Mouse (Mus musculus) midbrain, postnatal 0 days (tissue): ENCODE measurements at regions not wholly inside any gene's neighbourhood (a gene's known extent, or its start where the extent isn't known, plus 50 kb on each side); places are given as distances from the start of the nearest gene placed in this dataset.

Experiments
- ATAC-seq: fragments of 200-750 bp; cut with Nextera tagmentation; 2 replicates; pipeline ENCODE4 v1.8.0; 2017; ENCODE audit warnings: moderate number of reproducible peaks, mild to moderate bottlenecking, moderate TSS enrichment, moderate library complexity; ENCODE audit not compliant: low FRiP score
- DNase-seq: peaks from one replicate; pipeline ENCODE4 v3.0.0-alpha.2; 2015; ENCODE audit warnings: low spot score
- H3K27ac ChIP-seq: fragments of 300-500 bp; sonication (generic); 2 replicates; pipeline ENCODE4 v1.5.1; 2014; ENCODE audit warnings: low read depth, mild to moderate bottlenecking, low read length, mixed read lengths
- H3K27me3 ChIP-seq: fragments of 300-500 bp; sonication (generic); 2 replicates; pipeline ENCODE4 v1.6.1; 2014; ENCODE audit warnings: low read length, control low read depth, mixed read lengths; ENCODE audit not compliant: insufficient read depth
- H3K36me3 ChIP-seq: fragments of 300-500 bp; sonication (generic); 2 replicates; pipeline ENCODE4 v1.6.1; 2014; ENCODE audit warnings: low read length, control low read depth, mixed read lengths; ENCODE audit not compliant: insufficient read depth
- H3K4me1 ChIP-seq: fragments of 300-500 bp; sonication (generic); 2 replicates; pipeline ENCODE4 v1.6.1; 2014; ENCODE audit warnings: mild to moderate bottlenecking, control low read depth, antibody characterized with exemption, low read length, mixed read lengths; ENCODE audit not compliant: insufficient read depth
- H3K4me2 ChIP-seq: fragments of 300-500 bp; sonication (generic); 2 replicates; pipeline ENCODE4 v1.6.1; 2014; ENCODE audit warnings: low read depth, mild to moderate bottlenecking, low read length, mixed read lengths; ENCODE audit not compliant: poor library complexity, severe bottlenecking
- H3K4me3 ChIP-seq: fragments of 300-500 bp; sonication (generic); 2 replicates; pipeline ENCODE4 v1.5.1; 2014; ENCODE audit warnings: low read depth, mild to moderate bottlenecking, low read length, moderate library complexity
- H3K9ac ChIP-seq: fragments of 300-500 bp; sonication (generic); replicated peaks from 2 replicates; pipeline ENCODE4 v1.6.1; 2014; ENCODE audit warnings: mild to moderate bottlenecking, low read length, moderate library complexity, mixed read lengths; ENCODE audit not compliant: poor library complexity, severe bottlenecking
- H3K9me3 ChIP-seq: fragments of 300-500 bp; sonication (generic); 2 replicates; pipeline ENCODE4 v1.6.1; 2016; ENCODE audit warnings: low read length, control low read depth
- CTCF ChIP-seq: IDR thresholded peaks from 2 replicates; pipeline ENCODE4 v1.5.1; 2016; ENCODE audit warnings: antibody characterized with exemption, mild to moderate bottlenecking
- WGBS: fragments of 180-500 bp; shearing (Covaris S2); extraction: QIAGEN DNeasy Blood & Tissue Kit; methylation state at CpG from one replicate; pipeline ENCODE4 v1.1.7; 2014; 5-methylcytosine and 5-hydroxymethylcytosine counted together

DNA sequence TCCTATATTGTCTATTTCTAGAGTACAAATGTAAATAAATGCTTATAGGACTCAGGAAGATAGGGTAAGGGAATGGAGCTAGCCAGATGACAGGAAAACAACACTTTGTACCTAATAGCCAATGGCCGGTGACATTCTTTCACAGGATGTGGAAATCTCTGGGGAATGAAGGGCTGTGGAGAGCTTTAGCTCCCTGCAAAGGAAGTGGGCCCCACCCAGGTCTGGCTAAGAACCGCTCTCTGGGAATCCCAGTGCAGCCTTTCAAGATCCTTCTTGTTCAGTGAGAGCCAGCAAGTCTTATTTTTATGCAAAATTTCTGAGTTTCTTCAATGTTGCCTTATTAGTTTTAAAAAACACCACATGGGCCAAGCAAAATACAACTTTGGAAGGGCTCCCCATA, 54.7 kb upstream of the Pappa2 start:
- Histone ChIP-seq H3K9me3 (no peaks in the 10 kb centered on the region), H3K27ac (no peak overlapping the region), H3K4me2 (no peak overlapping the region), H3K27me3 (no peaks in the 10 kb centered on the region), H3K4me1 (no peaks in the 10 kb centered on the region), H3K9ac (no peak overlapping the region), H3K4me3 (no peak overlapping the region), H3K36me3 (no peaks in the 10 kb centered on the region)
- ATAC-seq (no peak), DNase-seq (no peak)
- no peak for TF ChIP-seq CTCF
- WGBS, result 79% methylated on average over 2 of the region's 2 CpGs

DNA sequence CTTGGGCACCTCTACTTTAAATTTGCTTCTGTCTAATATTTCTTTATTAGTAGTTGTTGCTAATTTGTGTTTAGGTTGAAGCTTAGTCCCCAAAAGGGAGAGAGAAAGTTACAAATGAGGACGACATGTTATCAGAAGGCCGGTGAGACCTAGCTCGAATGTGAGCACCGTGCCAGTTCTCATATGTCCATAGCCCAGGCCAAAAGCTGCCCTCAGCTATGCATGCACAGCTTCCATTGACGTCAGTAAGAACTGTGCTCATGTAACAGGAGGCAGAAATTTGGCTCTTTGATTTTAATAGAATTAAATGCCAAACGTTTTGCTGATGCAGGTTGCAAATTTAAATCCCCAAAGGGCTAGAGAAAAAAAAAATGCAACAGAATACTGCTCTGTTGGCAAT, 56.1 kb upstream of the Pappa2 start:
- H3K4me1 ChIP-seq, result no peaks in the 10 kb centered on the region
- ATAC-seq, result no peak
- H3K27ac ChIP-seq, result no peak overlapping the region
- no peaks in the 10 kb centered on the region for H3K27me3 ChIP-seq
- H3K36me3 ChIP-seq, result no peaks in the 10 kb centered on the region
- TF ChIP-seq CTCF, result no peak
- WGBS, result 68% methylated on average over 6 of the region's 6 CpGs
- H3K9me3 ChIP-seq, result no peaks in the 10 kb centered on the region
- no peak overlapping the region for H3K4me3 ChIP-seq
- H3K9ac ChIP-seq, result no peak overlapping the region
- DNase-seq, result no peak
- no peak overlapping the region for H3K4me2 ChIP-seq

- H3K9ac ChIP-seq, result no peak overlapping the region
- TF ChIP-seq CTCF, result no peak
- no peak overlapping the region for H3K4me3 ChIP-seq
- DNase-seq (no peak), ATAC-seq (no peak)
- WGBS, result 75% methylated on average over 4 of the region's 4 CpGs
- no peak overlapping the region for H3K4me2 ChIP-seq
- no peaks in the 10 kb centered on the region for H3K36me3 ChIP-seq
- no peaks in the 10 kb centered on the region for H3K4me1 ChIP-seq
- no peaks in the 10 kb centered on the region for H3K9me3 ChIP-seq
- H3K27ac ChIP-seq, result no peak overlapping the region
- no peaks in the 10 kb centered on the region for H3K27me3 ChIP-seq
These were observed 65.6 kb upstream of the Pappa2 start for GRCm38 (mm10) chr1:159045870-159046385.

DNA sequence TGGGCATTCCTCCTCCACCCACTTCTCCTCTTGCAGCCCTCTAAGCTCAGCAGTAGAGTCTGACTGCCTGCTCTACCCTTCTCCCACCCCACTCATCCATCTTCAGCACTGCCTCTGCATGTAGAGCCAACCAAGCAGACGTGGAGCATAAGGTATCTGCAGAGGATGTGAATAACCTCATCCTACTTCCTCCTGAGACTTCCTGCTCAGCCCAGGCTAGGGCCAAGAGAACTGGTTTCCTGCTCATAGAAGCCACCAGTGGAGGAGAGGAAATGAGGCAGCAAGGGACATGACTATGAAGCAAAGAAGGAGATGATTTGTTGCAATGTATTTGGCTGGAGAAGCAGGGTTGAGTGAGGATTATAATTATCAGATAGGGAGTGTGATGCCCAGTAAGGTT, 84.7 kb upstream of the Pappa2 start:
- no peaks in the 10 kb centered on the region for H3K36me3 ChIP-seq
- DNase-seq, result no peak
- no peak overlapping the region for H3K9ac ChIP-seq
- H3K4me2 ChIP-seq, result no peak overlapping the region
- WGBS, result 61% methylated on average over 1 of the region's 1 CpGs
- ATAC-seq, result no peak
- H3K27ac ChIP-seq, result no peak overlapping the region
- no peaks in the 10 kb centered on the region for H3K4me1 ChIP-seq
- H3K27me3 ChIP-seq, result no peaks in the 10 kb centered on the region
- H3K4me3 ChIP-seq, result no peak overlapping the region
- no peaks in the 10 kb centered on the region for H3K9me3 ChIP-seq
- TF ChIP-seq CTCF, result no peak

DNA sequence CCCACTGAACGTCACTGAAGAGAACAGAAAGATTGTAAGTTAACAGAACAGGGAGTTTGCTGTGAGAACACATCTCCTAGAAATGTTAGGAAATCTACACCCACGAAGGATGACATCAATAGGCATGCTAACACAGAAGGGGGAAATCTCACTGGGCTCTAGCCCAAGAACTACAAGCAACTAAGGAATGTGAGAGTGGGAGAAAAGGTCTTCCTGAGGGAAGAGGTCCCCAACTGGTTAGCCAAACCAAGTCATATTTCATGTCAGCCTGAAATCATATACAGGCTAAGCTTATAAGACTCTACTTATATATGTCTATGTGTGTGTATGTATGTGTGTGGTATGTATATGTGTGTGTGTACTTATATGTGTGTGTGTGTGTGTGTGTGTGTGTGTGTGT, 118.9 kb upstream of the Pappa2 start:
- no peak overlapping the region for H3K9ac ChIP-seq
- no peak for TF ChIP-seq CTCF

GRCm38 (mm10) chr1:159122201-159122600, 109.9 kb upstream of the Cop1 start:
- Histone ChIP-seq H3K4me1 (no peaks in the 10 kb centered on the region), H3K36me3 (no peaks in the 10 kb centered on the region), H3K9me3 (no peaks in the 10 kb centered on the region), H3K4me2 (no peak overlapping the region), H3K27me3 (no peaks in the 10 kb centered on the region), H3K9ac (no peak overlapping the region), H3K27ac (no peak overlapping the region), H3K4me3 (no peak overlapping the region)
- ATAC-seq (no peak), DNase-seq (no peak)
- WGBS, result 37% methylated on average over 3 of the region's 3 CpGs
- TF ChIP-seq CTCF, result no peak

More for the DNA sequence above, 118.9 kb upstream of the Pappa2 start:
- Histone ChIP-seq H3K27me3 (no peaks in the 10 kb centered on the region), H3K4me3 (no peak overlapping the region), H3K4me1 (no peaks in the 10 kb centered on the region), H3K27ac (no peak overlapping the region), H3K4me2 (no peak overlapping the region), H3K9me3 (no peaks in the 10 kb centered on the region), H3K36me3 (no peaks in the 10 kb centered on the region)
- no peak for ATAC-seq
- DNase-seq, result no peak
- WGBS, result 82% methylated on average over 2 of the region's 2 CpGs

- H3K4me2 ChIP-seq, result no peak overlapping the region
- TF ChIP-seq CTCF, result no peak
- no peak overlapping the region for H3K9ac ChIP-seq
- no peaks in the 10 kb centered on the region for H3K27me3 ChIP-seq
- no peaks in the 10 kb centered on the region for H3K36me3 ChIP-seq
- H3K4me3 ChIP-seq, result no peak overlapping the region
- H3K27ac ChIP-seq, result no peak overlapping the region
- H3K9me3 ChIP-seq, result no peaks in the 10 kb centered on the region
- ATAC-seq, result no peak
- no peak for DNase-seq
- no peaks in the 10 kb centered on the region for H3K4me1 ChIP-seq
These were observed 107.2 kb upstream of the Cop1 start for GRCm38 (mm10) chr1:159124874-159125273.
